Mouse (Mus musculus) urinary bladder, postnatal 36 days (tissue): Measurements from ENCODE around the gene Galnt10.

Experiments
- DNase-seq, 2 experiments: peaks; one replicate each; pipeline ENCODE4 v3.0.0; 2022; ENCODE audit warnings: low spot score in 2 of 2, mixed read lengths in 1 of 2

Galnt10 gene

DNA sequence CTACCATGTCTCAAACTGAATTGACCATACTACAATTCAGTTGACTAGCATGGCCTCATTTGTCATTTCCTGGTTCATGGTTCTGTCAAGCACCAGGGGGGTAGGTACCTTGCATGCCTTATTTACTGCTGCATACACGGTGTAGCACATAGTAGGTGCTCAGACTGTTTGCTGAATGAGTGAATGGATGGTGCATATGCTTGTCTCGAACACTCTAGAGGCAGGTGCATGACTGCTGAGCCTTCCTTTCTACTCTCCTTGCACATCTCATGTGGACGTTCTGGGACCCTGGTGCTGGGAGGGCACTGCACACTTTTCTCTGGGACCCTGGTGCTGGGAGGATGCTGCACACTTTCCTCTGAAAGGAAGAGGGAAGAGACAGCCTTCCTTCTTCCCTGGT is 13.0 kb downstream of the Galnt10 start:
- DNase-seq: no peak

- DNase-seq: no peak
These were observed 13.5 kb downstream of the Galnt10 start for GRCm38 (mm10) chr11:57658751-57659150.

DNA sequence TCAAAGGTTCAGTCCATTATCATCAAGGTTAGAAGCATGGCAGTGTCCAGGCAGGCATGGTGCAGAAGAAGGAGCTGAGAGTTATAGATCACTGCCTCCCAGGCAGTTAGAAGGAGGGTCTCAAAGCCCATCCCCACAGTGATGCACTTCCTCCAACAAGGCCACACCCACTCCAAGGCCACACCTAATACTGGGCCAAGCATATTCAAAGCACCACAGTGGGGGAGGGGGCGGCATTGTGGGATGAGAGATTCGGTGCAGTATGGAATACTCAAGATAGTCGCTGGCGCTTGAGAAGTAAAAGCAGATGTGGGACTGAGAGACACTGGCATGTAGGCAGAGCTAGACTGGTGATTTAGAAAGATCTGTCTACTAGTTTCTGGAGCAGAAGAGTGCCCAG is 14.9 kb downstream of the Galnt10 start:
- DNase-seq: no peak

DNA sequence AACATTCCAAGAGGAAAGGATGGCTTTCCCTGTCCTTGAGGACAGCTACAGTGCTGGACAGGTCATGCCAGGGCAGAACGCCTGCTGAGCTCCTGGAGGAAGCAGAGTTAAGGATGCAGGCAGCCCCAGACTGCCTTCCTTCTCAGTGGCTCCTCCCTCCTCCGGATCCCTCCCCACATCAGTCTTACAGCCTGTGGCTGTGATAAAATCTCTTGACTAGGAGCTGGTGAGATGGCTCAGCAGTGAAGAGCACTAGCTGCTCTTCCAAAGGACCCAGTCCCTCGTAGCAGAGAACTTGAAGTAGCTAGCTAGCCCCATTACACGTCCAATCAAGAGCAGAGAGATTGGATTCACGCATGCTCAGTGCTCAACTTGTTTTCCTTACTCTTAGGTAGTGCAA is 15.6 kb downstream of the Galnt10 start:
- no peak for DNase-seq

DNA sequence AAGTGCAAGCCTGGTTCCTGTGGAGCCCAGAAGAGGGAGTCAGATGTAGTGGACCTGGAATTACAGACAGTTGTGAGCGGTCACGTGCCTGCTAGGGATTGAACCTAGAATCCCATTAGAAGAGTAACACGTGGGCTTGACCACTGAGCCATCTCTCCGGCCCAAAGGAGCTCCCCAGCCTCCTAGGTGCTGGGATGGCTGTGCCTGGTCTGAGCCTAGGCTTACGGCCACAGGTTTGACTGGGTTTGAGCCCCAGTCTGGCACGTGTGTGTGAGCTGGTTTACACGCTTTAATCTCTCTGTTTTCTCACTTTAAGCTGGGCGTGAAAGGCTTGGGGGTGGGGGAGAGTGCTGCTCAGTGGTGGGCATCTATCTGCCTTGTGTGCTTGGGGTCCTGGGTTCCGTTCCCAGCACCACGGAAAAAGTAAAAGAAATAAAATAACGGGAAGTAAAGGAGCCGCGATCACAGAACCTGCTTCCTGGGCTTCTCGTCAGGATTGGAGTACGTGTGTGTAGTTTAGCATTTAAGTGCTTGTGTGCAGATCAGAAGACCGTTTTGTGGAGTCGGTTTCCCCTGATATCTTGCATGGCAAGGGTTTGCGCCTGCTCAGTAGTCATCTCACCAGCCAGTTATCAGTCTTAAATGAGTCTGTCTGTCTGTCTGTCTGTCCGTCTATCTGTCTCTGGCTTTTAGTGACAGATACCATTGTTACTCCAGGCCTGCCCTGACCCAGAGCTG is 16.4 kb downstream of the Galnt10 start:
- no peak for DNase-seq

- DNase-seq: no peak
These were observed 17.0 kb downstream of the Galnt10 start for GRCm38 (mm10) chr11:57662231-57662630.

DNA sequence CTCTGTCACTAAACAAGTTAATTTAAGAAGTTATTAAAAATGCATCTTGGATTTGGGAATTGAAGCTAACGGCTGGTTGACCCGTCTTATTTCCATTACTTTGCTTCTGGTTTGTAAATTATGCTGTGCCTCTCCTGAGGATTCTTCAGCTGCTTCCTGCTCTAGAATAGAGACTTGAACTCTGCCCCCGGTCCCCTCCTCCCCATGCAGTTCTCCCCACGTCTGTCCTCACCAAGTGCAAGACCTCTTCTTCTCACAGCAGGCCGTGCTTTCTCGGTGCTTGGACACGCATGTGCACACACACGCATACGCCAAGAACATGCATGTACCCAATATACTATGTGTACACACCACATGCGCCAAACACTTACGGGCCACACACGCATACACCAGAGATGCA is 18.0 kb downstream of the Galnt10 start:
- no peak for DNase-seq

DNA sequence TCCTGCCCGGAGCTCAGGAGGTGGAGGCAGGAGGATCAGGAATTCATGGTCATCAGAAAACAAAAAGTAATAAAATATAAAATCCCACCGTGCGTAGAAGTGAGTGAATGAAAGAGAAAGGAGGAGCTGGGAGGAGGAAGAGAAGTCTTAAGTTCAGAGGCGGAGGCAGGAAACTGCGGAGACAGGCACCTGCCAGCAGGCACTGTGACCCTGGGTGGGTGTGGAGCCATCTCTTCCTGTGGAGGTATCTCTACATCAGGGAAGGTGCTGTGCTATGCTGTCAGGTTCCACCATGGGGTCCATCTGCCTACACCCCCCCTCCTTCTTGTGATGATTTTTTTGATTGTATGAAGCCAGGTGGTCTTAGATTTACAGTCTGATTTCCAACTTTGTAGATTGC is 19.5 kb downstream of the Galnt10 start:
- no peak for DNase-seq

DNA sequence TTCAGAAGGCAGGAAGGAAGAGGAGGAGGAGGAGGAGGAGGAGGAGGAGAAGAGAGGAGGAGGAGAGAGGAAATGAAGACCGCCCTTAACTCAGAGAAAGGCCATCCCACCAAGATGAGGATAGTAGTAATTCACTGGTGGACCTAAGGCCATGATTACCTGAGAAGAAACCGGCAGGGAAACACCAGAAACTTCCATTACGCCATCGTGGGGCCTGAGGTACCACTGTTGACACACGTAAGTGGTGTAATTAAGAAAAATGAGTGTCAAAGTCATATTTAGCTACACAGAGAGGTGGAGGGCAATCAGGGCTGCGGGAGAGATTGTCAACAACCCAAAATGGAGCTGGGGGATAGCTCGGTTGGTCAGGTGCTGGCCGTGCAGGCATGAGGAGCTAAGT is 23.0 kb downstream of the Galnt10 start:
- no peak for DNase-seq

DNA sequence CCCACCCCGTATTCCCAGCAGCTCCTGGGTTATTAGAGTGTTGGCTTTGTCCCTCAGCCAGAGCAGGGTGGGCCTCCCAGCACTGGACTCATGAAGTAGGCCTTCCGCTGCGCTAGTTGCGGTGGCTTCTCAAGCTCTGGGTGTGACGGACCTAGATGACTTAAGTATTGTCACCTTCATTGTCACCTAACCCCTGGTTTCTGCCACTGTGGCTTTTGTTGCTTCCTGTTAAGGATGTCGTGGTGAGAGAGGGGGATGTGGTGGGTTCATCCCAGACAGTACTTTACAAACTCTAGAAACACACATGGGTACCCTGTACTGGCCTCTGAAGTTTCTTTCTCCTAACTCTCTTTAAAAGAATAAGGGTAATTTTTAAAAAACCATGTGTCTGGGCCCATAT is 24.3 kb downstream of the Galnt10 start:
- DNase-seq: no peak

GRCm38 (mm10) chr11:57671120-57671697 is 26.0 kb downstream of the Galnt10 start:
- no peak for DNase-seq

DNA sequence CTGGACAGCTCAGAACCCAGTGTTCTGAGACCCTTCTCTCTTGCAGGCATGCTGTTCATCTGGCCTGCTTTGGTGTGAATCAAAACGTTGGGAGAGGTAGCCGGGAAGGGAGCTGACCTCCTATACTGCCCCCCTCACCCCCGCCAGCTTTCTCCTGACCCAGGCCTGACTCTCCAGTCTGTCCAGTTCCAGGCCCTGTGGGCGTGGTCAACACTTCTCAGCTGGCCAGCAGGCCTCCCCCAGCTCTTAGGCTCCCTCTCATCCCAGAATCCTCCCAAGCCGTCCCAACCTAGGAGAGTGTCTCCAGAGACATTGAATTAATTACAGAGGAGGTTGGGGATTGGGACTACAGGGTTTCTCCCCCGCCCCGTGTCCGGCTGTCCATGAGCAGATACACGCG is 26.6 kb downstream of the Galnt10 start:
- peak in 1 of 2 experiments; percentile 28 for DNase-seq

DNA sequence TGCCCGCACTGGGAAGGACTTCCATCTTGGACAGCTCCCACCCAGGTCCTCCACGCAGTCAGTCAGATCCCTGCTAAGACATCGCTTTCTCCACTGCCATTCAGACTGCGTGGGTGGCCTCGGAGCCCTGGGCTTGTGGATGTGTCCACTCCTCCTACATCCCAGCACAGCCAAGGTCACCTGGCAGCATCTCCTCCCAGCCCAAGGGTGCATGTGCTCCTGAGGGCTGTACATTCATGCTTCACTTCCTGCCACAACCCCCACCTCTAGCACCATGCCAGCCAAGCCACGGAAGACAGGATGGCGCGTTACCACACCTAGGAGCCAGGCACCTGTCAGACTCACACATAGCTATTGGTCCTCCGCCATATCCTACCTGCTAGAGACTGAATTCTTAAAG is 27.8 kb downstream of the Galnt10 start:
- no peak for DNase-seq

DNA sequence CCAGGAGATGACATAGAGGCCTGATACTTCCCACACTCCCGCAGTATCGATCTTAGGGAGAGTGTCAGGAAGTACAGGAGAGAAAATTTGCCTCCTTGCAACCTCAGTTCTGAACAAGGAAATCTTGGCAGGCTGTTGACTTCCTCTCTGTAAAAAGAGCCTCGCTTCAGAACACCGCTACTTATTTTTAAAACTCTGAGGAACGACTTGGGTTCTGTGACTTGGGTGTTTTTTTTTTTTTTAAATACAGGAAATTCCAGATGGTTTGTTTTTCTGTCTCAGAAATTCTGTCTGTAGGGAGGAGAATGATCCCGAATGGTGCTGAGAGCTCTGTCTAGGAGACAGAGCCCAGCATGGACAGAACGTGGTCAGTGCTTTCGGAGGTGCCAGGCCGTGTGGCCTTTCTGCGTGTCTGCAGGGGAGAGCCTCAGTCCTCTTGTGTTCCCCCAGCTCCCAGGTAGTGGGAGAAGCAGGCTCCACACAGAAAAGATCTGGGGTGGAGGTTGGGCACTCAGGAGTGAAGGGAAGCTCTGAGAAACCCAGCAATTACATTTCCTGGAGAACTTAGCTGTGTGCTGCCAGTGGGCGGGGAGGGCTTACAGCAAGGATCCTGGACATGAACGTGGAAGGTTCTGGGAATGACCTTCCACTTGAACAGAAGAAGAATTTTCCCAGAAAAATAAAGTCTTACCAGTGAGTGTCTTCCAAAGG is 28.9 kb downstream of the Galnt10 start:
- no peak for DNase-seq

- no peak for DNase-seq
These were observed 32.0 kb downstream of the Galnt10 start for GRCm38 (mm10) chr11:57677261-57677660.

DNA sequence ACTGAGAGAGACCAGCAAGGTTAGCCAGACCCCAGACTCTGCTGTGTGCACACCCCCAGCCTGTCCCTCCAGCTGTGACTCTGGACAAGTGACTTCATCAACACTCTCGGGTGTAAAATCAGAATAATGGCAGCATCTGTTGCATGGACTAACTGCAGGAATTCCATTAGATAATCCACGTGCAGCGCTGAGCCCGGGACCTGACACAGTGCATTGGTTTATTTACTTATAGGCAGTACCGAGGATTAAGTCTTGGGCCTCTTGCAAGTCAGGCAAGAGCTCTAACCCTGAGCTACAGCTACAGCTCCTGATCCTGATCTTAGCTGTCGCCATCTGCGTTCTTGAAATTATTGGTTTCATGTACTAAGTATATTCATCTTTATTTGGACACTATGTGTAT is 37.3 kb downstream of the Galnt10 start:
- DNase-seq: no peak

GRCm38 (mm10) chr11:57683125-57683524 is 37.9 kb downstream of the Galnt10 start:
- no peak for DNase-seq

- DNase-seq: no peak
These were observed 38.7 kb downstream of the Galnt10 start for GRCm38 (mm10) chr11:57683931-57684330.

DNA sequence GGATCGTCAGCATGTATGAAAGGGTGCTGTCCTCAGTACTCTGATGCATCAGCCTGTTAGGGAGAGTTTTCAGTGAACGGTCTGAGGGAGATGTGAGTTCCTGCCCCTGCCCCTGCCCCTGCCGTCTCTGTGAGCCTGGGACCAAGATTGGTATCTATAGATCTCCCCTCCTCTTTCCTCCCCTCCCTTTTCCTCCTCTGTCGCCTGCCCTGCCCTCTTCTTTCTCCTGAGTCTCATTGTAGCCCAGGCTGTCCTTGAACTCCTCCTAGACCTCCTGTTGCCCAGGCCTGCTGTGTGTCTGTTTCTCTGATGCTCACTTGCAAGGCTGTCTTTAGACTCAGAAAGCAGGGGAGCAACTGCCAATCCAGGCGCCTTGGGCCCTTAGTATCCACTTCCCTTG is 39.6 kb downstream of the Galnt10 start:
- no peak for DNase-seq

GRCm38 (mm10) chr11:57685689-57686454 is 40.6 kb downstream of the Galnt10 start:
- DNase-seq: no peak

DNA sequence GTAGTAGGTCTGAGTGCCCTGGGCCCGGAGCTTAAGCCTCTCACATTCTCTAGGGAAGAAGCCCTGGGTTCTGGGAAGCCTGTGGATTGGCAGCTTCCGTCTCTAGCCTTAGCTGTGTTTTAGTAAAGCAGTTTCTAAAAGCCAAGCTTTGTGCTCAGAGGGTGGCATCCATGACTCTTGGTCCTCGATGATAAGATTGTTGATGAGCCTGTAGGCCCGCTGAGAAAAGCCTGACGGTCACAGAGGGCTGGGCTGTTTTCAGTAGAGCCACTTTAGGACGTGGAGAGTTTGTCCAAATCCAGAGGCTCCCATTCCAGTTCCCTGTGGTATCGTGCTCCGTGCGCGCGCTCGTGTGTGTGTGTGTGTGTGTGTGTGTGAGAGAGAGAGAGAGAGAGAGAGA is 41.6 kb downstream of the Galnt10 start:
- no peak for DNase-seq

DNA sequence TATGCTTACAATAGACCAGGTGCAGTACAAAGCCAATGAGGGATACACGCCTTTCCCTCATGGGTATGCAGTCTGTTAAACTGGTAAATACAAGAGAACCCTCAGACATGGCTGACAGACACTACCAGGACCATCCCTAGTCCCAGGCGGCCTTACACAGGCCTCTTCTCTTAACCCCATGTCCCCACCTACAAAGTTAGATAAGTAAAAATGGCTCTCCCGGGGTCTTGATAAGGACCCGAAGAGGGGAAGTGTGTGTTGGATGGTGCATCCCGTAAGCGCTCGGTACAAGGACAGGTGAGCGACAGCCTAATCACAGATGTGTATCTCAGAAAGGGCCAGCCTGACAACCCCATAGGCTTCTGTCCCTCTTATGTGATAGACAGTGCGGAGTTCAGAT is 42.0 kb downstream of the Galnt10 start:
- DNase-seq: no peak
